Comparison of ENCODE assay signal across 19 mouse cellular contexts in the genomic region with DNA sequence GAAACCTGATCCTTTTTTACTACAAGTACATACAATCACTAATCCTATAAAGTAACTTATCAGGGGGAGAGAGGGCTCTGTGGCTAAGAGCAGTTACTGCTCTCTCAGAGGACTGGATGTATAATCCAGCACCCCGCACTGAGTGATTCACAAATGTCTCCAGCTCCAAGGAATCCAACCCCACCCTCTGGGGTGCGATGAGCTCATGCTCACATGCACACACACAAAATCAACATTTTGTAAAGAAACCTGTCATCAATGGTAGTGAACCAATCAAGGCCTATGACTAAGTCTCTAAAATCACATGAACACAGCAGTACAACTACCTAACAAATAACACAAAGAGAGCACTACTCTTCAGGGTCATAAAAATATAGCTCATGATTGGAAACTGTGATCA. TPM values are rescaled to one million over a fixed set of nuclear protein-coding genes. Genes with fewer than 3 reads are reported as not detected.
DNase-seq lines count a peak whose midpoint lies in the region; ATAC-seq and TF ChIP-seq lines count a peak whose summit lies in the region.
"Had no signal": no experiment of that assay in that cellular context is flagged by ENCODE, and none has a peak within 500 bp of the region (broad histone marks: within the 10 kb centered on the region; RNA-seq: fewer than 3 reads in every experiment).

No protein-coding gene starts in this region.

- no peaks in the 10 kb centered on the region for H3K9me3 ChIP-seq in lung, postnatal 0 days (ENCODE audit: low read length)
- H3K9me3 ChIP-seq in stomach, postnatal 0 days (ENCODE audit: control insufficient read depth, low read length): no peaks in the 10 kb centered on the region
- H3K9me3 ChIP-seq in heart, embryonic 11.5 days (replicated peaks; ENCODE audit: control insufficient read depth, low read length): no peaks in the 10 kb centered on the region
- H3K9me3 ChIP-seq: forebrain, embryonic 15.5 days; liver, embryonic 15.5 days; midbrain, embryonic 15.5 days had no signal

- H3K27ac ChIP-seq in lung, postnatal 0 days (ENCODE audit: low read length): no peak overlapping the region
- no peak overlapping the region for H3K27ac ChIP-seq in stomach, postnatal 0 days (replicated peaks)
- no peak overlapping the region for H3K27ac ChIP-seq in heart, embryonic 11.5 days (ENCODE audit: low read depth, low read length)
- H3K27ac ChIP-seq: forebrain, embryonic 15.5 days; hindbrain, embryonic 14.5 days; kidney, postnatal 0 days; liver, embryonic 15.5 days; midbrain, embryonic 15.5 days had no signal

- ATAC-seq in lung, postnatal 0 days: peak; percentile 27; the same call in 1 of the 2 replicates
- peak; percentile 76; the same call in 1 of the 2 replicates for ATAC-seq in stomach, postnatal 0 days (ENCODE audit: low FRiP score, low TSS enrichment)
- ATAC-seq in heart, embryonic 11.5 days (replicated peaks; ENCODE audit: insufficient number of reproducible peaks, low FRiP score, low TSS enrichment): no peak
- ATAC-seq: activated CD4-positive, CD25-positive, alpha-beta regulatory T cell, adult 4 months; forebrain, embryonic 15.5 days; midbrain, embryonic 15.5 days had no signal

- no peak for TF ChIP-seq CTCF in lung, postnatal 0 days (IDR thresholded peaks at IDR 0.05)
- TF ChIP-seq CTCF in stomach, postnatal 0 days (IDR thresholded peaks at IDR 0.05; ENCODE audit: low read depth): no peak

- no peak overlapping the region for H3K9ac ChIP-seq in lung, postnatal 0 days (replicated peaks; ENCODE audit: low read depth)
- no peak overlapping the region for H3K9ac ChIP-seq in stomach, postnatal 0 days (ENCODE audit: low read length)
- no peak overlapping the region for H3K9ac ChIP-seq in heart, embryonic 11.5 days (ENCODE audit: low read depth, low read length)
- H3K9ac ChIP-seq: forebrain, embryonic 15.5 days; hindbrain, embryonic 14.5 days; liver, embryonic 15.5 days; midbrain, embryonic 15.5 days had no signal

- H3K27me3 ChIP-seq in lung, postnatal 0 days (replicated peaks; ENCODE audit: insufficient read depth, low read length): no peaks in the 10 kb centered on the region
- no peaks in the 10 kb centered on the region for H3K27me3 ChIP-seq in stomach, postnatal 0 days (ENCODE audit: control insufficient read depth, insufficient read depth, low read length)
- H3K27me3 ChIP-seq in heart, embryonic 11.5 days (ENCODE audit: control insufficient read depth, insufficient read depth, low read length): no peaks in the 10 kb centered on the region
- H3K27me3 ChIP-seq: forebrain, embryonic 15.5 days; liver, embryonic 15.5 days; midbrain, embryonic 15.5 days had no signal

- no peaks in the 10 kb centered on the region for H3K4me1 ChIP-seq in lung, postnatal 0 days (ENCODE audit: insufficient read depth, low read depth, low read length)
- no peaks in the 10 kb centered on the region for H3K4me1 ChIP-seq in stomach, postnatal 0 days (replicated peaks; ENCODE audit: control insufficient read depth, insufficient read depth)
- peaks cover 17% of the 10 kb centered on the region for H3K4me1 ChIP-seq in heart, embryonic 11.5 days (ENCODE audit: control insufficient read depth, insufficient read depth, low read length)
- H3K4me1 ChIP-seq: forebrain, embryonic 15.5 days; midbrain, embryonic 15.5 days had no signal

- no peaks in the 10 kb centered on the region for H3K36me3 ChIP-seq in lung, postnatal 0 days (ENCODE audit: insufficient read depth, low read length)
- H3K36me3 ChIP-seq in stomach, postnatal 0 days (ENCODE audit: control insufficient read depth, insufficient read depth, low read length): no peaks in the 10 kb centered on the region
- H3K36me3 ChIP-seq in heart, embryonic 11.5 days (ENCODE audit: control insufficient read depth, insufficient read depth, low read length): no peaks in the 10 kb centered on the region
- H3K36me3 ChIP-seq: forebrain, embryonic 15.5 days; midbrain, embryonic 15.5 days had no signal

- peak; percentile 37 for DNase-seq in adrenal gland, postnatal 14 days
- no peak for DNase-seq in adrenal gland, postnatal 4 days (ENCODE audit: low spot score in 2 of 2)
- peak; percentile 29 for DNase-seq in lung, postnatal 0 days (ENCODE audit: low spot score)
- DNase-seq in lung, adult 18-20 months: no peak
- peak; percentile 82 for DNase-seq in fibroblast of lung, adult 2 months (ENCODE audit: low read depth)
- DNase-seq in stomach, postnatal 0 days (ENCODE audit: low spot score): no peak
- DNase-seq in cerebellum, adult 9-11 months: no peak
- DNase-seq: cerebellum, adult 2 months; heart, postnatal 36 days; lung, postnatal 14 days; right cerebral cortex, postnatal 4 days had no signal

- WGBS in lung, postnatal 0 days: 80% methylated on average over 2 of the region's 2 CpGs
- WGBS in stomach, postnatal 0 days: 45% methylated on average over 2 of the region's 2 CpGs
- 76% methylated on average over 2 of the region's 2 CpGs for WGBS in heart, embryonic 11.5 days (ENCODE audit: insufficient replicate concordance)

- H3K4me2 ChIP-seq in lung, postnatal 0 days (replicated peaks; ENCODE audit: low read depth, low read length): no peak overlapping the region
- no peak overlapping the region for H3K4me2 ChIP-seq in stomach, postnatal 0 days (replicated peaks; ENCODE audit: low read depth)
- H3K4me2 ChIP-seq in heart, embryonic 11.5 days: no peak overlapping the region
- H3K4me2 ChIP-seq: forebrain, embryonic 15.5 days; hindbrain, embryonic 14.5 days; liver, embryonic 15.5 days; midbrain, embryonic 15.5 days had no signal

- no peak overlapping the region for H3K4me3 ChIP-seq in lung, postnatal 0 days (ENCODE audit: low read depth, low read length)
- H3K4me3 ChIP-seq in stomach, postnatal 0 days (ENCODE audit: low read depth, low read length): no peak overlapping the region
- H3K4me3 ChIP-seq in heart, embryonic 11.5 days (ENCODE audit: low read depth, low read length): no peak overlapping the region
- H3K4me3 ChIP-seq: erythroblast, embryonic 14.5 days; forebrain, embryonic 15.5 days; liver, embryonic 15.5 days; midbrain, embryonic 15.5 days had no signal

- no peak for TF ChIP-seq EP300 in lung, postnatal 0 days (IDR thresholded peaks at IDR 0.05)
- TF ChIP-seq EP300 in stomach, postnatal 0 days (optimal IDR thresholded peaks at IDR 0.05): no peak

RNA-seq across cellular contexts. Expression of gene Slc16a10, which starts 47.3 kb away (rescaled TPM):
- total RNA-seq in adrenal gland, postnatal 14 days (2021): 24.6 and 29.7 TPM in 2 replicates
- total RNA-seq in adrenal gland, postnatal 4 days (2021): 10 to 100 TPM; 17.4 to 19.3 TPM
- polyA plus RNA-seq in lung, postnatal 0 days (2015; fragmentation: Nextera tagmentation; extraction: Ambion mirVana): 7.3 and 8.7 TPM in 2 replicates
- 2.5 and 2.6 TPM in 2 replicates for polyA plus RNA-seq in stomach, postnatal 0 days (2015; fragmentation: Nextera tagmentation; extraction: Ambion mirVana)
- polyA plus RNA-seq in heart, embryonic 11.5 days (2014; fragmentation: Nextera tagmentation; extraction: Ambion mirVana): 17.2 and 18.6 TPM in 2 replicates

Comparison
In these comparisons a context has a peak if more than half of its experiments do, and no peak if none do; other contexts are left out.
1. DNase-seq: peak in adrenal gland, postnatal 14 days (single experiment), lung, postnatal 0 days (single experiment) and fibroblast of lung, adult 2 months (single experiment); none in adrenal gland, postnatal 4 days (0 of 2), lung, adult 18-20 months (0 of 2), stomach, postnatal 0 days (single experiment) and cerebellum, adult 9-11 months (single experiment).